Mouse (Mus musculus): ENCODE results near the gene Smarcal1. TPM values are rescaled to one million over a fixed set of nuclear protein-coding genes. Genes with fewer than 3 reads are reported as not detected.
A peak's percentile ranks its signal among the peaks of the same experiment; 100 is the strongest.

Smarcal1 gene
- polyA plus RNA-seq, 1 experiment from 2014 or later, result 26.2 TPM

- Histone ChIP-seq H3K9ac (ENCODE audit: low read depth, low read length) (peak overlapping the region; percentile 76), H3K4me1 (ENCODE audit: control insufficient read depth, insufficient read depth, low read depth, low read length) (peaks cover 15% of the 10 kb centered on the region), H3K4me3 (ENCODE audit: low read length) (peak overlapping the region; percentile 77), H3K27ac (ENCODE audit: low read depth, low read length) (peak overlapping the region; percentile 97), H3K27me3 (replicated peaks; ENCODE audit: control insufficient read depth, insufficient read depth, low read length) (no peaks in the 10 kb centered on the region), H3K9me3 (ENCODE audit: control insufficient read depth, low read length) (no peaks in the 10 kb centered on the region), H3K4me2 (ENCODE audit: low read length) (peak overlapping the region; percentile 81), H3K36me3 (ENCODE audit: control insufficient read depth, insufficient read depth, low read length) (peaks cover 18% of the 10 kb centered on the region)
- WGBS, result 83% methylated on average over 4 of the region's 4 CpGs
- ATAC-seq, result no peak
Observed at GRCm38 (mm10) chr1:72583906-72584305, 855 bp downstream of the Smarcal1 start.

DNA sequence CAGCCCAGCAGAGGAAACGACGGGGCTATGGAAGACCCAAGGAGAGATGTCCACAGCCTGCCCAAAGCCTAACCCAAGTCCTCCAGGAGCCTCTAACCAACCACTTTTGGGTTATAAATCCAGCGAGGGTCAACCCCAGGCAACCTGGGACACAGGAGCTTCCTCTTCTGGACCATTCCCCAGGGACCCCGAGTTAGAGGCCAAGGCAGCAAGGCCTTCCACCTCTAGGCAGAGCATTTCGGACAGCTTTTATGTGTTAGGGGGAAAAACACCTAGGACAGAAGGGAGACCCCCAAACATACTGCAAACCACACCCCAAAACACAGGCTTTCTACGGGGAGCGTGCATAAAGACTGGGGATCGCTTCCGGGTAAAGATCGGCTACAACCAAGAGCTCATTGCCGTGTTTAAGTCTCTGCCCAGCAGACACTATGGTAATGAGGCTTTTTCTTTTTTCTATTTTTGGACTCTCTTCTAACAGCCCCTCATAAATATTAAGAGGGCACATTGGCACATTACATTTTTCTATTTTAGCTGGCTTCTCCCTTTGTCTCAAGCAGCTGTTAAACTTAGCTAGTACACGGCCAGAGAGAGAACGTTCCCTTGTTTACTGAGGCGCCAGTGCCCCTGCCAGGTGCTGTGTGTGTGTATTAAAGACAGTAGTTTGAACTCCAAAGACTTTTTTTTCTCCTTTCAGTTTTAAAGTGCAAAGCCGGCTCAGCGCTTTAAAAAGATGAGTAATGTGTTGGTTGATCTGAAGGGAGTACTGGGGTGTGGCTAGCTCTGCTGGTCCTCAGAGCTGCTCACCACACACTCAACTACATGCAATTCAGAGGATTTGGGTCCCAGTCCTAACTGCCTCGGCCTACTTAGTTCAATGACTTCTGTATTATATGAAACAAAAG, 3.2 kb downstream of the Smarcal1 start:
- H3K27ac ChIP-seq (ENCODE audit: low read depth, low read length), result no peak overlapping the region
- H3K27me3 ChIP-seq (replicated peaks; ENCODE audit: control insufficient read depth, insufficient read depth, low read length), result no peaks in the 10 kb centered on the region
- no peak overlapping the region for H3K4me2 ChIP-seq (ENCODE audit: low read length)
- WGBS, result 84% methylated on average over 17 of the region's 17 CpGs
- no peak overlapping the region for H3K9ac ChIP-seq (ENCODE audit: low read depth, low read length)
- no peak for ATAC-seq
- H3K4me1 ChIP-seq (ENCODE audit: control insufficient read depth, insufficient read depth, low read depth, low read length), result peaks cover 15% of the 10 kb centered on the region
- H3K9me3 ChIP-seq (ENCODE audit: control insufficient read depth, low read length), result no peaks in the 10 kb centered on the region
- no peak overlapping the region for H3K4me3 ChIP-seq (ENCODE audit: low read length)
- peaks cover 21% of the 10 kb centered on the region for H3K36me3 ChIP-seq (ENCODE audit: control insufficient read depth, insufficient read depth, low read length)

DNA sequence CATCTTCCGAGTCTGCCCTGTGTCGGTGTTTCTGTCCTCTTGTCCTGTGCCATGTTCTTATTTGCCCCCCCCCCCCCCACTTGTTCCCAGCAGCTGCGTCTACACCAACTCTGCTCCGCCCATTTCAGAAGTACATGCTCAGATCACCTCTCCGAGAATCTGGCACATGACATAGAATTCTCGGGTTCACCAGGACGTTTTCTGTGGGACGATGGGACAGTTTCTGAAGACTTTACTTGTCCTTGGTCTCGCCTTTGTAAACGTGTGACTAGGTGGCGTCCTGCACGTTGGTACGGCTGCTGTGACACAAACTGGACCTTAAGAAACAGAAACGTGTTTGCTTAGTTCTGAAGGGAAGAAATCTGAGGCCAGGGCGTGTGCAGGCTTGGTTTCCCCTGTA, 4.5 kb downstream of the Smarcal1 start:
- ATAC-seq, result no peak
- WGBS, result 94% methylated on average over 15 of the region's 15 CpGs
- H3K36me3 ChIP-seq (ENCODE audit: control insufficient read depth, insufficient read depth, low read length), result peaks cover 29% of the 10 kb centered on the region

DNA sequence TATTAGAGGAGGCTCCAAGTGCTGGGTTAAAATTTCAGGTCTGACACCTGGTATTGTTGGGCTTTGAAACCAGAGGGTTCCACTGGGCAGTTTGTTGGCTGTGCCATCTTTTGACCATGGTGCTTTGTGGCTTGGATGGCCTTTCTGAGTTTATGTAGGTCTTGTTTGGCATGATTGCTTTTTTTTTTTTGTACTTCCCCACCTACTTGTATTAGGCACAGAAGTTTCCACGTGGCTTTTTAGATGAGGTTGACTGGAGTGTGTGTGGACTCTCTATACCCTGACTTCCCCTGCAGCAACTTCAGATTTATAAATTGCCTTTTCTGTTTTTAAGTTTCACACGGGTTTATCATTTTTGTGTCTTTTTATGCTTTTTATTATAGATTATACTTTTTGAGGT, 5.7 kb downstream of the Smarcal1 start:
- WGBS, result 85% methylated on average over 2 of the region's 2 CpGs
- ATAC-seq, result no peak
- Histone ChIP-seq H3K27ac (ENCODE audit: low read depth, low read length) (no peak overlapping the region), H3K4me1 (ENCODE audit: control insufficient read depth, insufficient read depth, low read depth, low read length) (peaks cover 12% of the 10 kb centered on the region), H3K27me3 (replicated peaks; ENCODE audit: control insufficient read depth, insufficient read depth, low read length) (no peaks in the 10 kb centered on the region), H3K9me3 (ENCODE audit: control insufficient read depth, low read length) (no peaks in the 10 kb centered on the region), H3K36me3 (ENCODE audit: control insufficient read depth, insufficient read depth, low read length) (peaks cover 29% of the 10 kb centered on the region), H3K4me3 (ENCODE audit: low read length) (no peak overlapping the region), H3K4me2 (ENCODE audit: low read length) (no peak overlapping the region), H3K9ac (ENCODE audit: low read depth, low read length) (no peak overlapping the region)

More for the DNA sequence above, 4.5 kb downstream of the Smarcal1 start:
- Histone ChIP-seq H3K9me3 (ENCODE audit: control insufficient read depth, low read length) (no peaks in the 10 kb centered on the region), H3K27ac (ENCODE audit: low read depth, low read length) (no peak overlapping the region), H3K4me2 (ENCODE audit: low read length) (no peak overlapping the region), H3K27me3 (replicated peaks; ENCODE audit: control insufficient read depth, insufficient read depth, low read length) (no peaks in the 10 kb centered on the region), H3K4me1 (ENCODE audit: control insufficient read depth, insufficient read depth, low read depth, low read length) (peaks cover 15% of the 10 kb centered on the region), H3K9ac (ENCODE audit: low read depth, low read length) (no peak overlapping the region), H3K4me3 (ENCODE audit: low read length) (no peak overlapping the region)

GRCm38 (mm10) chr1:72590636-72591035, 7.6 kb downstream of the Smarcal1 start:
- Histone ChIP-seq H3K4me3 (ENCODE audit: low read length) (no peak overlapping the region), H3K36me3 (ENCODE audit: control insufficient read depth, insufficient read depth, low read length) (peaks cover 29% of the 10 kb centered on the region), H3K27ac (ENCODE audit: low read depth, low read length) (no peak overlapping the region), H3K27me3 (replicated peaks; ENCODE audit: control insufficient read depth, insufficient read depth, low read length) (no peaks in the 10 kb centered on the region), H3K9ac (ENCODE audit: low read depth, low read length) (no peak overlapping the region), H3K4me2 (ENCODE audit: low read length) (no peak overlapping the region), H3K9me3 (ENCODE audit: control insufficient read depth, low read length) (no peaks in the 10 kb centered on the region), H3K4me1 (ENCODE audit: control insufficient read depth, insufficient read depth, low read depth, low read length) (no peaks in the 10 kb centered on the region)
- no peak for ATAC-seq
- WGBS, result 84% methylated on average over 4 of the region's 4 CpGs

GRCm38 (mm10) chr1:72592350-72592749, 9.3 kb downstream of the Smarcal1 start:
- no peak overlapping the region for H3K4me3 ChIP-seq (ENCODE audit: low read length)
- ATAC-seq, result no peak
- H3K9me3 ChIP-seq (ENCODE audit: control insufficient read depth, low read length), result no peaks in the 10 kb centered on the region
- no peaks in the 10 kb centered on the region for H3K27me3 ChIP-seq (replicated peaks; ENCODE audit: control insufficient read depth, insufficient read depth, low read length)
- peaks cover 24% of the 10 kb centered on the region for H3K36me3 ChIP-seq (ENCODE audit: control insufficient read depth, insufficient read depth, low read length)
- WGBS, result 91% methylated on average over 3 of the region's 3 CpGs
- no peak overlapping the region for H3K9ac ChIP-seq (ENCODE audit: low read depth, low read length)
- no peaks in the 10 kb centered on the region for H3K4me1 ChIP-seq (ENCODE audit: control insufficient read depth, insufficient read depth, low read depth, low read length)
- no peak overlapping the region for H3K27ac ChIP-seq (ENCODE audit: low read depth, low read length)
- no peak overlapping the region for H3K4me2 ChIP-seq (ENCODE audit: low read length)

DNA sequence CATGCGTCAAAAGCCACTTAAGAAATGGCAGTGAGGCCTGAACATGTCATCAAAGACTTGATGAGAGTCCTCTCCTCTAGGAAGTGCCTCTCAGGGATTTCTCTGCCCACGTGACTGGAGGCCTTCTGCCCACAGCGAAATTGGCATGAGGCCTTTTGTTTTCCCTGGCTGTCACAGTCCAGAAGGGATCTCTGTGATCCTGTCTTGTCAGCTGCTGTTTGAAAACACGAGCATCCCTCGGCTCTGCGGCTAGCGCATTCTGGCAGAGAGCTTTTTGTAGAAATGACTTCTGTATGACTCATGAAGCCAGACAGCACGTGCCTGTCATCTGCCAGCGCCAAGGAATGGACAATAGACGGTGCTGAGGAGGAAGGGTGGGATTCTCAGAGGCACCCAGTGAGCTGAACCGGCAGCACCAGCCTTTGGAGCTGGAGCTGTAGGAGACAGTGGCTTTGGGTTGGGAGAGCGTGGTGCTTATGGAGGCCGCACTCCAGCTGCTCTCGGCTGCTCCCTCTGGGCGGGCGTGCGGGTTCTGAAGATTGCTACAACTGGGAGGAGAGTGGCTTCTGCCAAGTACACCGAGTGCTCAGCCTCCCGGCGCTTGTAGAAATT, 10.4 kb downstream of the Smarcal1 start:
- H3K4me2 ChIP-seq (ENCODE audit: low read length), result no peak overlapping the region
- H3K9ac ChIP-seq (ENCODE audit: low read depth, low read length), result no peak overlapping the region
- H3K27ac ChIP-seq (ENCODE audit: low read depth, low read length), result no peak overlapping the region
- no peaks in the 10 kb centered on the region for H3K27me3 ChIP-seq (replicated peaks; ENCODE audit: control insufficient read depth, insufficient read depth, low read length)
- H3K4me3 ChIP-seq (ENCODE audit: low read length), result no peak overlapping the region
- no peaks in the 10 kb centered on the region for H3K4me1 ChIP-seq (ENCODE audit: control insufficient read depth, insufficient read depth, low read depth, low read length)
- no peaks in the 10 kb centered on the region for H3K9me3 ChIP-seq (ENCODE audit: control insufficient read depth, low read length)
- peak; percentile 62 for ATAC-seq
- peaks cover 21% of the 10 kb centered on the region for H3K36me3 ChIP-seq (ENCODE audit: control insufficient read depth, insufficient read depth, low read length)
- WGBS, result 59% methylated on average over 20 of the region's 20 CpGs

DNA sequence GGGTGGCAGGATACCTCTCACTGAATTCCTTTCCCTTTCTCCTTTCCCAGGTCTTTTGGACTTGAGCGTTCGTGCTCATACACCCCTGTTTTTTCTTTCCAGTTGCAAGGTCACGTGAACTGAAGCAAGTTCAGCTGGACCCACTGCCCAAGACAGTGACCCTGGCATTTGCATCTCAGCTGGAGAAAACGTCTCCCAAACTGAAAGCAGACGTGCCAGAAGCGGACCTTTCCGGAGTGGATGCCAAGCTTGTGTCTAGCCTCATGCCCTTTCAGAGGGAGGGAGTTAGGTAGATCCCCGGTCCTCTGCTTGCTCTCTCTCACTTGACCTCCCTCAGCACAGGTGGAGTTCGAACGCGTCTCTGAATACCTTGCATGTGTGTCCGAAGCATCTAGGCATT, 12.6 kb downstream of the Smarcal1 start:
- 92% methylated on average over 12 of the region's 12 CpGs for WGBS
- Histone ChIP-seq H3K4me3 (ENCODE audit: low read length) (no peak overlapping the region), H3K27ac (ENCODE audit: low read depth, low read length) (no peak overlapping the region), H3K4me1 (ENCODE audit: control insufficient read depth, insufficient read depth, low read depth, low read length) (no peaks in the 10 kb centered on the region; the same call in 1 of the 2 replicates), H3K27me3 (replicated peaks; ENCODE audit: control insufficient read depth, insufficient read depth, low read length) (no peaks in the 10 kb centered on the region), H3K36me3 (ENCODE audit: control insufficient read depth, insufficient read depth, low read length) (peaks cover 28% of the 10 kb centered on the region), H3K4me2 (ENCODE audit: low read length) (no peak overlapping the region), H3K9ac (ENCODE audit: low read depth, low read length) (no peak overlapping the region), H3K9me3 (ENCODE audit: control insufficient read depth, low read length) (no peaks in the 10 kb centered on the region)
- ATAC-seq, result no peak

DNA sequence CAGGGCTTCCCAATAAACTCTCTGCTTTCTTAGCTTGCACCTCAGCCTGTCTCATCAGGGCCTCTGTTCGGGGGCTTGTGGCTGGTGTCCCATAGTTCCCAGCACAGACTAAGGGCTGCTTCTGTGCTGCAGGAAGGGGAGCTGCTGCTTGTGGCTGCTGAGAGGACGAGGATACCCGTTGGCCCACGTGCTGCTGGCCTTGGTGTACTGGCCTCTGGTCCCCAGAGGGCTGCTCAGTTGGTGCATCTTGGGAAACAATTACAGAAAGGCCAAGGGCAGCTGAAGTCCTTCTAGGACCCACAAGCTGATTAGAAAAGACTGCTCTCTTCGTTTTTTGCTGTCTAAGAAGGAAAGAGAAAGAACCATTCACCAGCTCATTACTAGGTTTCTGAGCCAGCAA, 13.2 kb downstream of the Smarcal1 start:
- Histone ChIP-seq H3K27ac (ENCODE audit: low read depth, low read length) (no peak overlapping the region), H3K27me3 (replicated peaks; ENCODE audit: control insufficient read depth, insufficient read depth, low read length) (no peaks in the 10 kb centered on the region), H3K4me3 (ENCODE audit: low read length) (no peak overlapping the region), H3K4me2 (ENCODE audit: low read length) (no peak overlapping the region), H3K4me1 (ENCODE audit: control insufficient read depth, insufficient read depth, low read depth, low read length) (no peaks in the 10 kb centered on the region; the same call in 1 of the 2 replicates), H3K36me3 (ENCODE audit: control insufficient read depth, insufficient read depth, low read length) (peaks cover 25% of the 10 kb centered on the region), H3K9ac (ENCODE audit: low read depth, low read length) (no peak overlapping the region), H3K9me3 (ENCODE audit: control insufficient read depth, low read length) (no peaks in the 10 kb centered on the region)
- 83% methylated on average over 5 of the region's 5 CpGs for WGBS
- no peak for ATAC-seq
